Mouse (Mus musculus) layer of hippocampus, postnatal 14 days (tissue): Measurements from ENCODE around the gene Usp5. TPM values are rescaled to one million over a fixed set of nuclear protein-coding genes. Genes with fewer than 3 reads are reported as not detected.

Source experiments
- DNase-seq, 2 experiments: peaks; one replicate each; pipeline ENCODE4 v3.0.0; 2021 to 2022; ENCODE audit warnings: low spot score in 2 of 2, mixed read lengths in 1 of 2
- total RNA-seq, 2 experiments: library from RNA; stranded (reverse); gene quantifications; 2 replicates each; pipeline ENCODE4 v1.2.3; 2021

The Usp5 gene
- total RNA-seq, 2 experiments from 2014 or later: 180 to 183 TPM

GRCm38 (mm10) chr6:124789519-124789918, 39.8 kb downstream of the Usp5 start:
- DNase-seq: no peak

- no peak for DNase-seq
These were observed 41.6 kb downstream of the Usp5 start for GRCm38 (mm10) chr6:124787722-124788121.

- DNase-seq: no peak
These were observed 42.4 kb downstream of the Usp5 start for GRCm38 (mm10) chr6:124786756-124787420.

- DNase-seq: no peak
These were observed 46.8 kb downstream of the Usp5 start for GRCm38 (mm10) chr6:124782436-124782835.

GRCm38 (mm10) chr6:124780917-124781316, 48.4 kb downstream of the Usp5 start:
- DNase-seq: no peak

GRCm38 (mm10) chr6:124779984-124780416, 49.3 kb downstream of the Usp5 start:
- DNase-seq: no peak

GRCm38 (mm10) chr6:124779222-124779983, 49.9 kb downstream of the Usp5 start, which contains the start of gene Lrrc23:
TSS of gene Lrrc23 (minus strand) at chr6:124779727.
- DNase-seq: no peak

- no peak for DNase-seq
These were observed 58.8 kb downstream of the Usp5 start for GRCm38 (mm10) chr6:124770511-124770910.

GRCm38 (mm10) chr6:124770013-124770412, 59.3 kb downstream of the Usp5 start:
- no peak for DNase-seq

- peak; percentile 56 to 75 for DNase-seq
These were observed 60.1 kb downstream of the Usp5 start, which contains the start of gene Eno2 for GRCm38 (mm10) chr6:124769101-124769765. TSS of gene Eno2 (minus strand) at chr6:124769673.

GRCm38 (mm10) chr6:124768704-124769044, 60.6 kb downstream of the Usp5 start:
- no peak for DNase-seq

GRCm38 (mm10) chr6:124767920-124768703, 61.2 kb downstream of the Usp5 start:
- DNase-seq: peak; percentile 44 to 45

- no peak for DNase-seq
These were observed 61.8 kb downstream of the Usp5 start for GRCm38 (mm10) chr6:124767536-124767919.

GRCm38 (mm10) chr6:124765951-124766350, 63.3 kb downstream of the Usp5 start:
- DNase-seq: peak in 1 of 2 experiments; percentile 0

Other genes with a start within 250 kb of the Usp5 start
- gene C1s2, start 193.4 kb downstream of the Usp5 start, total RNA-seq: under 1 TPM; 0.23 to 0.29 TPM
- gene Lpcat3, start 166.5 kb downstream of the Usp5 start, total RNA-seq: 10 to 100 TPM; 42.3 to 45.3 TPM
- 10 to 100 TPM; 50.7 to 51.1 TPM for gene Emg1, start 117.3 kb downstream of the Usp5 start, total RNA-seq
- 100 to 1,000 TPM; 138 to 141 TPM for gene Phb2, start 117.1 kb downstream of the Usp5 start, total RNA-seq
- gene Ptpn6, start 90.8 kb downstream of the Usp5 start, total RNA-seq: 1 to 10 TPM; 3.8 to 5.7 TPM
- gene Grcc10, start 88.1 kb downstream of the Usp5 start, total RNA-seq: 100 to 1,000 TPM; 297 to 325 TPM
- 1 to 10 TPM in 1 of 2 experiments, not detected in 1; 1.3 TPM for gene Gm45234, start 73.5 kb downstream of the Usp5 start, total RNA-seq
- 100 to 1,000 TPM; 147 to 149 TPM for gene Atn1, start 73.0 kb downstream of the Usp5 start, total RNA-seq
- 100 to 1,000 TPM; 667 to 671 TPM for gene Eno2, start 59.8 kb downstream of the Usp5 start, total RNA-seq
- gene Lrrc23, start 49.8 kb downstream of the Usp5 start, total RNA-seq: 1 to 10 TPM; 1.6 to 3.4 TPM
- gene Spsb2, start 20.8 kb downstream of the Usp5 start, total RNA-seq: 1 to 10 TPM; 5.7 to 6.7 TPM
- gene Tpi1, start 15.2 kb downstream of the Usp5 start, total RNA-seq: 100 to 1,000 TPM; 578 to 579 TPM
- gene Cdca3, start 63 bp upstream of the Usp5 start, total RNA-seq: 1 to 10 TPM; 2.0 to 3.4 TPM
- under 1 TPM in 1 of 2 experiments, not detected in 1; 0.21 TPM for gene Gnb3, start 10.8 kb upstream of the Usp5 start, total RNA-seq
- gene P3h3, start 28.3 kb upstream of the Usp5 start, total RNA-seq: 10 to 100 TPM; 24.7 to 24.8 TPM
- 100 to 1,000 TPM; 180 to 193 TPM for gene Gpr162, start 34.5 kb upstream of the Usp5 start, total RNA-seq
- gene Cd4, start 58.7 kb upstream of the Usp5 start, total RNA-seq: under 1 TPM; 0.29 to 0.58 TPM
- gene Lag3, start 82.2 kb upstream of the Usp5 start, total RNA-seq: 1 to 10 TPM; 2.6 to 3.0 TPM
- 1,000 to 10,000 TPM; 1,231 to 1,331 TPM for gene Ptms, start 90.6 kb upstream of the Usp5 start, total RNA-seq
- gene Mlf2, start 101.9 kb upstream of the Usp5 start, total RNA-seq: 100 to 1,000 TPM; 681 to 696 TPM
- gene Cops7a, start 136.1 kb upstream of the Usp5 start, total RNA-seq: 100 to 1,000 TPM; 125 to 128 TPM
- 100 to 1,000 TPM; 119 to 120 TPM for gene Pianp, start 167.2 kb upstream of the Usp5 start, total RNA-seq
- 10 to 100 TPM; 41.9 to 49.2 TPM for gene Zfp384, start 179.7 kb upstream of the Usp5 start, total RNA-seq
- 10 to 100 TPM; 62.5 to 62.6 TPM for gene Ing4, start 210.3 kb upstream of the Usp5 start, total RNA-seq
- gene Acrbp, start 220.2 kb upstream of the Usp5 start, total RNA-seq: 1 to 10 TPM; 6.2 to 8.1 TPM
- 1 to 10 TPM in 1 of 2 experiments, under 1 TPM in 1; 0.94 to 1.6 TPM for gene Lpar5, start 238.4 kb upstream of the Usp5 start, total RNA-seq